Mouse (Mus musculus): Measurements from ENCODE around the gene Socs7.
"Not testable (repeated sequence)": the region's sequence is repeated elsewhere in the genome, so short reads cannot be mapped to it uniquely, and the experiment has no call there.

The Socs7 gene

DNA sequence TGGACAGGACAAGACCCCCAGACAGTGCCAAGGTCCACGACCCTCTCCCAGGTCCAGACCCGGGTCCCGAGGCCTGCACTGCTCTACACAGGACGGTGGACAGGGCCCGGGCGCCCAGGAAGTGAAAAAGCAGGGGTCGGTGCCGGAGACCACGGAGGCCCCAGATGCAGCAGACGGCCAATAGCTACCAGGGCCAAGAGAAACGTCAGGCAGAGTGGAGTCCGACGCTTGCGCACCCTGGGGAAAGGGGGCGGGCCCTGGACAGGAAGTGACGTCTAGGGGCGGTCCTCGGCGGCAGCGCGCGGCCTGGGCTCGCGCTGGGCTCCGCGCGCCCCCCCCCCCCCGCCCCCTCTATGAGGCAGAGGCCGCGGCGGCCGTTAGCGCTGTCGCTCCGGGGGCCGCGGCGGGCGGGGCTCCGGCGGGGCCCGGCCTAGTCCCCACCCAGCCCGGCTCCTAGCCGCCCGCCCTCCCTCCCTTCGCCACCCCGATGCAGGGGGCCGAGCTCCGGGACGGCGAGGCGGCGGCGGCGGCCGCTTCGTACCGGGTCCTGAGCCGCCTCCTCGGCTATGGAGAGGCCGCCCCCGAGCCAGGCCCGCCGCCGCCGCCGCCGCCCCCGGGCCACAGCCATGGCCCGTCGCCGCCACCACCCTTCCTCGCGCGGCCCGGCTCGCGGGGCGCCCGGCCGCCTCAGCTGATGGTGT lies at the start of gene Socs7:
Gene Socs7, plus strand, starts transcription at position 604 of the 701 bp plus-strand sequence.
- in situ Hi-C loops (cut with MseI, MboI): no loop called here

- in situ Hi-C loops (cut with MseI, MboI): not testable (repeated sequence)
Observed at GRCm38 (mm10) chr11:97312871-97313270, 49.5 kb upstream of the Socs7 start.

- in situ Hi-C loops (cut with MseI, MboI): no loop called here
Observed at GRCm38 (mm10) chr11:97314110-97314509, 48.2 kb upstream of the Socs7 start.

DNA sequence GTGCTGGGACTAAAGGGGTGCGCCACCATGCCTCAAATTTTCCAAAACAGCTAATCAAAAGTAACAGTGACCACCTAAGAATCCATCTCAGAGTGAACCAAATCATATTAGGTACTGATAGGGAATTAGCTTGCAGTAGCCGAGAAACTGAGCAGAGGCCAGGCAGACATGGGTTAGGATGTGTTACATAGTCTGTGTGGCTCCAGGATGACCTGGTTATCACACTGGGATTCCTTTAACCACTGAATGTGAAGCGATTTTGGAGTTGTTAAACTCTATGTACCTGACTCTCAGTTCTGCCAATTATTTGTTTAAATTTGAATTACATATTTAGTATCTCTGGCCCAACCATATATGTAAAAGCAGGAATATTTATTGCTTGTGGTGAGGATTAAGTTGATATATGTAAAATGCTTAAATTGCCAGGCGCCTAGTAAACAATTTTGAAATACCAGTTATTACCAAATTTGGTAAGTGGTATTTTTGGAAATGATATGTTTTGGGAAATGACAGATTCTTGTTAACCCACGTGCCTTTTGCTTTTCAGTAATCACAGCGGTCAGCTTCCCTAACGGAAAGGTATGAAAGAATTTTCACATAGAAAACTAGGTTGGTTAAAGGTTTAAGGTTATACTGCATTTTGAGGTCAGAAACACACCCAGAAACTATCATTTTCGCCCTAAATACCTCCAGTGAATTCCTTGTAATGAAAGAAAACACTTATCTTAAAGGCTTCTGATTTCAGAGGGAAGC lies 47.4 kb upstream of the Socs7 start:
- in situ Hi-C loops (cut with MseI, MboI): no loop called here

DNA sequence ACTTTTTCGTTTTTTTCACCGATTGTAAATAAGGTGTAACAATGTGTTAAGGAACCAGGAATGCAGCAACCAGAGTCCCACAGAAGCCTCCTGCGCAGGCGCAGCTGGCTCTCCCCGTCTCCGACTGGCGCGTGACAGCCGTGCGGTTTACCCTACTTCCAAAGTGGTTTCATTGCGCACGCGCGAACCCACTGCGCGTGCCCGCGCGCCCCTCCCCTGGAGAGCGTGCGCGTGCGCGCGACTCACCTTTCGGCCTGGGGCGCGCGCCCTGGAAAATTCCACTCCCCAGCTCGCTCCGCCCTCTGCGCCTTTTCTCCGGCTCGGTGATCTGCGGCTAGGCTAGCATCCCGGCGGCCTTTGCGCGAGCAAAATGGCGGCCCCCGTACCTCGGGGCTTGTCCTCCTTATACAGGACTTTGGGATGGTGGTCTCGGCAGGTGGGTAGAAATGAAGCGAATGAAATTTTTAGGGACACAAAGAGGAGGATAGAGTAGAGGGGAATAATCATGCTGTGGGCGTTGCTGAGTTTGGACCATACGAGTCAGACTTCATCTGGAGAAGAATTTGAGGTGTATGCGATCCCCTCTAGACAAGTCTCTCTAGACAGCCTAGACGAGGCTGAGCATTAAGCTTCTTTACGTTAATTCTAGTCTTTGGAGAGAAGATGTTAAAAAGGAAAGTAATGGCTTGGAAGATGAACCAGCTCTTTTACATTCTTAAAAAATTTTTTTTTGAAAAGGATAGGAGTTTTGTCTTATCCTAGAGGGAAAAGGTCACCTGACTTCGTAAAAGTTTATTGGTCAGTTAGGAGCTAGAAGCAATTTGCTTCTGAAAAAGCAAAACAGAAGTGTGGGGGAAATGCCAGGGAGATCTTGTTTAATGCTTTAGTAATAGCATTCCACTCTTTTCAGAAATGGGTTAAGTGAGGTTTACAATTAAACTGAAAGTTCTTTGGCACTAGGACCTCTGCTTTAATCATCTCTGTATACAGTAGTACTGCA lies 46.5 kb upstream of the Socs7 start, which contains the start of gene Mrpl45:
Gene Mrpl45, plus strand, starts transcription at position 213 of the 1,000 bp plus-strand sequence.
- in situ Hi-C loops (cut with MseI, MboI): no loop called here

DNA sequence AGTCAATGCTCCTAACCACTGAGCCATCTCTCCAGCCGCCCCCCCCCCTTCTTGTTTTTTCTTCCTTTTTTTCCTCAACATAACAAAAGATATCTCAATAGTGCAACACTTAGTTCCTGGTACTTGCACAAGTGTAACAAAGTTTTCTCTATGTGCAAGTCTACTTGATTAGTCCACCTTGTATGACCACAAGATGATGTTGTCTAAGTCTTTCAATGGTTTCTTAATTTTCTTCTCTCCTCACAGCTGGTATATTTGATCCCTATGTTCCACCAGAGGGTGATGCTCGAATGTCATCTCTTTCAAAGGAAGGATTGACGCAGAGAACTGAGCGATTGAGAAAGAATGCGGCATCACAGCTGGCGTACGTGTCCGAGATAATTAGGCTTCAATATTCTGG lies 41.2 kb upstream of the Socs7 start:
- in situ Hi-C loops (cut with MseI, MboI): no loop called here

- in situ Hi-C loops (cut with MseI, MboI): not testable (repeated sequence)
Observed at GRCm38 (mm10) chr11:97321894-97322600, 40.3 kb upstream of the Socs7 start.

GRCm38 (mm10) chr11:97325224-97325623 lies 37.1 kb upstream of the Socs7 start:
- in situ Hi-C loops (cut with MseI, MboI): no loop called here

- in situ Hi-C loops (cut with MseI, MboI): no loop called here
Observed at GRCm38 (mm10) chr11:97328148-97328547, 34.2 kb upstream of the Socs7 start.

DNA sequence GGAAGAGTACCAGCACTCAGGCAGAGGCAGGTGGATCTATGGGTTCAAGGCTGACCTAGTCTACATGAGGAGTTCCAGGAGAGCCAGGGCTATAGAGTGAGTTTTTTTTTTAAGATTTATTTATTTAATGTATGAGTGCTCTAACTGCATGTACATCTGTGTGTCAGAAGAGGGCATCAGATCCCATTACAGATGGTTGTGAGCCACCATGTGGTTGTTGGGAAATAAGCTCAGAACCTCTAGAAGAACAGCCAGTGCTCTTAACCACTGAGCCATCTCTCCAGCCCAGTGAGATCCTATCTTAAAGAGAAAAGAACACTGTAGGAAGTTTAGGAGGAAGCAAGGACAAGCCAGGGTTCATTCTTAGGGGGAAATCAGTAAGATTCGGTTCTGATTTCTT lies 32.0 kb upstream of the Socs7 start:
- in situ Hi-C loops (cut with MseI, MboI): no loop called here

GRCm38 (mm10) chr11:97331231-97332190 lies 30.8 kb upstream of the Socs7 start:
- in situ Hi-C loops (cut with MseI, MboI): no loop called here

DNA sequence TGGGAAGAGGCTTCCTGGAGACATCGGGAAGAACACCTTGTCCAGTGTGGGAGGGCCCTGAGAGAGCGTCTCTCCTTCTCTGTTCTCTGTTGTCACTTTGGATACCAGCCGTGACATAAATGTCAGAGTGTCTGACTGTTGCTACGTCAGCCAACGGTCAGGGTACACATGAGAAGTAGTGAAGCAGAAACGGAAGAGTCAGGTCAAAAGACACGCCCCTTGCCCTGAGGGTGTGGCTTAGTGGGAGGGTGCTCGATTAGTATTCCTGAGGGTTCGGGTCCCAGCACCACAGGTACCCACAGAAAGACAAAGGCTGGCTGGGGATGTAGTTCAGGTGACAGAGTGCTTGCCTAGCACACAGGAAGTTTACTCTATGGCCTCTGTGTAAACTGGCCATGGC lies 29.3 kb upstream of the Socs7 start:
- in situ Hi-C loops (cut with MseI, MboI): no loop called here

- in situ Hi-C loops (cut with MseI, MboI): no loop called here
Observed at GRCm38 (mm10) chr11:97333896-97334295, 28.5 kb upstream of the Socs7 start.

DNA sequence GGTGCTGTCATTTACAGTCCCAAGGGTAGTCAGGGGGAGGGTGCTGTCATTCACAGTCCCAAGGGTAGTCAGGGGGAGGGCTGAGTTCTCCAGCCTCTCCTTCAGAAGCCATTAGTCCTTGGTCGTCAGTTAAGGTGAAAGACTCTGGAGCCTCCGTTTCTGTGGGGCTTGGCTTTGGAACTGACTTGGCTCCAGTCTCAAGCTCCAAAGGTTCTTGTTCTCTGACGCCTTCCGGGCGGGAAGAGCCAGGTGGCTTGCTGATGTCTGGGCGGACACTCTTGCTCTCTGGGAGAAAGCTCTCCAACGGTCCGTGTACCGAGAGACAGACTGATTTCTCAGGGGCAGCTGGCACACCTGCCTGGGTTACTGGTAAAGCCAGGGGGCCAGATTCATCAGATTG lies 28.0 kb upstream of the Socs7 start:
- in situ Hi-C loops (cut with MseI, MboI): no loop called here

GRCm38 (mm10) chr11:97336238-97336637 lies 26.1 kb upstream of the Socs7 start:
- in situ Hi-C loops (cut with MseI, MboI): no loop called here

- in situ Hi-C loops (cut with MseI, MboI): no loop called here
Observed at GRCm38 (mm10) chr11:97336751-97337345, 25.5 kb upstream of the Socs7 start.

DNA sequence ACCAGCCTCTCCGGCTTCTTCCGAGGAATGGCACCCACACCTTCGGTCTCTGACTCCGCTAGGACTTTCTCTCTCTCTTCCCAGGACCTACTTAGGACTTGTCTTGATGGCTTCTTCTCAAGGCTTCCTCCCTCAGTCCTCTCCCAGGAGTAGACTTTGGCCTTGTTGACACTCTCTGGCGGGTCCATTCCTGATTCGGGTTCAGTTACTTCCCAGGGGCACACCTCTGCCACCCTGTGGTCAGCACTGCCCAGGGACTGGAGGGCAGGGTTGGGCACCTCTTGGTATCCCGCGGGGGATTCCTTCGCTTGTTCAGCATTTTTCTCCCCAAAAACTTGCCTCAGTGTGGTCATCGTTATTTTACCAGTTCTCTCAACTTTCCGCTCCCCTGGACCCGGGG lies 25.0 kb upstream of the Socs7 start:
- in situ Hi-C loops (cut with MseI, MboI): no loop called here

DNA sequence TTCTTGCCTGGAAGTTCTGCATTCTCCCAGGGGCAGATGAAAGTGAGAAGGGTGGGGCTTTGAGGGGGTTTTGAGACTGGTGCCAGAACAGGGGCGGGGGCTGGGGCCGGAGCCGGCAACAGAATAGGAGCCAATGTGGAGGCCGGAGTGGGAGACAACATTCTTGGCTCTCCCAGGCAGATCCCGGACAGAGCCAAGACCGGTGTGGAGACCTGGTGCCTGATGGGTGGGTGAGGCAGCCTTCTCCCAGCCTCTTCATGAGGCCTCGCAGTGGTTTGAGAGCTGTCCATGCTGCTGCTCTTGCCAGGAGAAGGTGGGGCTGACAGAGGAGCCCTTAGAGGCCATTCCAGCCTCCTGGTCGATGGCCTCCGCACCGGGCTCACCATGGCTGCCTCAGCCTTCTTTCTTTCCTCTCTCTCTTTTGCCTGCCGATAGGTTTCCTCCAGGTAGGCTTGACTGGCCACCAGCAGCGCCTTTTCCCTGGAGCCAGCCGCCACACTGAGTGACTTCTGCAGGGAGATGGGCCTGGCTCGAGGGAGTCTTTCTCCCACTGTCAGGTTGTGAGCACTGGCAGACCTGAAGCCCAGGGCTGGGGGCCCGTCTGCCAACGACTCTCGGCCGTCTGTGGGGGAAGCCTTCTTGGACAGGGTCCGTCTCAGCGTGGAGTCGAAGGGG lies 23.9 kb upstream of the Socs7 start:
- in situ Hi-C loops (cut with MseI, MboI): no loop called here

- in situ Hi-C loops (cut with MseI, MboI): no loop called here
Observed at GRCm38 (mm10) chr11:97338977-97339315, 23.4 kb upstream of the Socs7 start.
